Mouse (Mus musculus) small intestine, adult 2 months (tissue): ENCODE results near the gene Tm9sf4.

Experiments used
- CTCF ChIP-seq: fragments of 200-500 bp; IDR thresholded peaks from 2 replicates; pipeline ENCODE4 v1.5.1; 2012; ENCODE audit warnings: low read depth, mild to moderate bottlenecking, control low read depth, inconsistent platforms, low read length, moderate library complexity, mixed read lengths; ENCODE audit not compliant: insufficient replicate concordance, insufficient read length; ENCODE audit errors: extremely low read depth
- POLR2A ChIP-seq: fragments of 200-500 bp; IDR thresholded peaks from 2 replicates; pipeline ENCODE4 v1.6.1; 2012; ENCODE audit warnings: low read depth, mild to moderate bottlenecking, control low read depth, inconsistent platforms, low read length, moderate library complexity

- no peak for TF ChIP-seq CTCF
- TF ChIP-seq POLR2A = no peak
Measured at GRCm38 (mm10) chr2:153239860-153240480, 78.9 kb downstream of the Tm9sf4 start.
